Mouse (Mus musculus) heart, embryonic 14.5 days (tissue): Measurements from ENCODE around the gene Adam19. TPM values are rescaled to one million over a fixed set of nuclear protein-coding genes. Genes with fewer than 3 reads are reported as not detected.

ENCODE experiments used
- ATAC-seq: fragments of 200-750 bp; cut with Nextera tagmentation; 2 replicates; pipeline ENCODE4 v1.8.0; 2017; ENCODE audit warnings: low read depth, moderate TSS enrichment; ENCODE audit not compliant: insufficient number of reproducible peaks, insufficient read depth, low FRiP score
- H3K27ac ChIP-seq, 2 experiments: fragments of 200-500 bp in 1 of 2; fragments of 300-500 bp in 1 of 2; sonication (generic) in 1 of 2; replicated peaks in 1 of 2; 2 replicates each; pipeline ENCODE4 v1.5.1; 2012 to 2014; ENCODE audit warnings: low read depth in 2 of 2, low read length in 2 of 2, control low read depth in 1 of 2, mild to moderate bottlenecking in 1 of 2, mixed read lengths in 1 of 2; ENCODE audit not compliant: control insufficient read depth in 1 of 2, insufficient read depth in 1 of 2
- H3K27me3 ChIP-seq: fragments of 300-500 bp; sonication (generic); 2 replicates; pipeline ENCODE4 v1.6.1; 2014; ENCODE audit warnings: mild to moderate bottlenecking, low read length, control low read depth; ENCODE audit not compliant: control insufficient read depth, insufficient read depth
- H3K36me3 ChIP-seq: fragments of 300-500 bp; sonication (generic); 2 replicates; pipeline ENCODE4 v1.6.1; 2014; ENCODE audit warnings: mild to moderate bottlenecking, control low read depth, low read length, mixed read lengths; ENCODE audit not compliant: control insufficient read depth, insufficient read depth
- H3K4me1 ChIP-seq, 2 experiments: fragments of 200-500 bp in 1 of 2; fragments of 300-500 bp in 1 of 2; sonication (generic) in 1 of 2; 2 replicates each; pipeline ENCODE4 v1.6.1; 2012 to 2014; ENCODE audit warnings: low read length in 2 of 2, control low read depth in 1 of 2, mixed read lengths in 1 of 2; ENCODE audit not compliant: control insufficient read depth in 2 of 2, insufficient read depth in 2 of 2
- H3K4me2 ChIP-seq: fragments of 300-500 bp; sonication (generic); 2 replicates; pipeline ENCODE4 v1.6.1; 2014; ENCODE audit warnings: mild to moderate bottlenecking, low read length
- H3K4me3 ChIP-seq, 2 experiments: fragments of 200-500 bp in 1 of 2; fragments of 300-500 bp in 1 of 2; sonication (generic) in 1 of 2; 2 replicates each; pipeline ENCODE4 v1.5.1; 2012 to 2014; ENCODE audit warnings: low read length in 2 of 2, mild to moderate bottlenecking in 2 of 2, control low read depth in 1 of 2, low read depth in 1 of 2, moderate library complexity in 1 of 2; ENCODE audit not compliant: control insufficient read depth in 1 of 2, insufficient read depth in 1 of 2
- H3K9ac ChIP-seq: fragments of 300-500 bp; sonication (generic); 2 replicates; pipeline ENCODE4 v1.6.1; 2014; ENCODE audit warnings: mild to moderate bottlenecking, low read length
- H3K9me3 ChIP-seq: fragments of 300-500 bp; sonication (generic); 2 replicates; pipeline ENCODE4 v1.6.1; 2016; ENCODE audit warnings: low read length, control low read depth; ENCODE audit not compliant: control insufficient read depth
- WGBS: fragments of 180-500 bp; shearing (Covaris S2); extraction: QIAGEN DNeasy Blood & Tissue Kit; methylation state at CpG from one replicate; pipeline ENCODE4 v1.1.7; 2014; 5-methylcytosine and 5-hydroxymethylcytosine counted together
- polyA plus RNA-seq: library from polyadenylated mRNA; unstranded; fragments of >200 nt; fragmentation: Nextera tagmentation; extraction: Ambion mirVana; gene quantifications from 2 replicates; pipeline ENCODE4 v1.2.1, GENCODE M21; 2014

The Adam19 gene
- polyA plus RNA-seq, 1 experiment from 2014 or later, result 22.7 TPM

- peak overlapping the region; percentile 34 to 47; a peak in 3 of 4 replicates for H3K27ac ChIP-seq
- ATAC-seq, result no peak
- no peaks in the 10 kb centered on the region; the same call in 1 of the 2 replicates for H3K9me3 ChIP-seq
- no peak overlapping the region for H3K4me2 ChIP-seq
- peaks cover 21 to 54% of the 10 kb centered on the region in 2 experiments for H3K4me1 ChIP-seq
- no peak overlapping the region for H3K4me3 ChIP-seq
- H3K27me3 ChIP-seq, result no peaks in the 10 kb centered on the region
- WGBS, result 75% methylated on average over 5 of the region's 5 CpGs
- peaks cover 70% of the 10 kb centered on the region for H3K36me3 ChIP-seq
- no peak overlapping the region for H3K9ac ChIP-seq
These were observed 21.5 kb downstream of the Adam19 start for GRCm38 (mm10) chr11:46077304-46077703.

- Histone ChIP-seq H3K36me3 (peaks cover 71% of the 10 kb centered on the region), H3K4me3 (no peak overlapping the region), H3K27ac (peak overlapping the region; percentile 34 to 47; a peak in 3 of 4 replicates), H3K4me2 (no peak overlapping the region), H3K9ac (no peak overlapping the region), H3K4me1 (peaks cover 16 to 50% of the 10 kb centered on the region in 2 experiments), H3K9me3 (no peaks in the 10 kb centered on the region; the same call in 1 of the 2 replicates), H3K27me3 (no peaks in the 10 kb centered on the region)
- peak; percentile 46; the same call in 1 of the 2 replicates for ATAC-seq
- WGBS, result 57% methylated on average over 7 of the region's 7 CpGs
These were observed 22.1 kb downstream of the Adam19 start for GRCm38 (mm10) chr11:46077732-46078375.

DNA sequence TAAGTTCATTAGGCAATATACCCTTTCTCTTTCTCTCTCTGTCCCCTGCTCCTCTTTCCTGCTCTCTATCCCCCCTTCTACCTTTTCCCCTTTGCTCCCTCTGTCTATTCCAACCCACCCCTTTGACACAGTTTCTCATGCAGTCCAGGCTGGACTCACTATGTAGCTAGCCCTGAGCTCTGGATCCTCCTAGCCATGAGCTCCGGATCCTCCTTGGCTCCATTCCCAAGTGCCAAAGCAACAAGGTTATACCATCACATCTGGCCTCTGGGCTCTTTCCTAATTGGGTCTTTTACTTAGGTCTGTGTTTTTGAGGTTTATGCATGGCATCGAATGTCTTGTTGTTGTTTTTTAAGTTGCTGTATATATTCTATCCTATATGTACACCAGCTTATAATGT lies 25.3 kb downstream of the Adam19 start:
- H3K27me3 ChIP-seq, result no peaks in the 10 kb centered on the region
- WGBS, result 81% methylated on average over 2 of the region's 2 CpGs
- peaks cover 28 to 68% of the 10 kb centered on the region in 2 experiments for H3K4me1 ChIP-seq
- H3K4me3 ChIP-seq, result no peak overlapping the region
- no peaks in the 10 kb centered on the region; the same call in 1 of the 2 replicates for H3K9me3 ChIP-seq
- peaks cover 59% of the 10 kb centered on the region for H3K36me3 ChIP-seq
- H3K4me2 ChIP-seq, result no peak overlapping the region
- 0 out of 4 replicates have a peak overlapping the region, but pooled peaks of 1 of the 2 experiments have one; percentile 1 for H3K27ac ChIP-seq
- H3K9ac ChIP-seq, result no peak overlapping the region
- no peak for ATAC-seq

- H3K9me3 ChIP-seq, result no peaks in the 10 kb centered on the region
- no peak overlapping the region for H3K4me2 ChIP-seq
- peak overlapping the region; percentile 28 to 84; a peak in 3 of 4 replicates for H3K27ac ChIP-seq
- no peak for ATAC-seq
- peaks cover 30 to 75% of the 10 kb centered on the region in 2 experiments for H3K4me1 ChIP-seq
- H3K27me3 ChIP-seq, result no peaks in the 10 kb centered on the region
- no peak overlapping the region for H3K4me3 ChIP-seq
- WGBS, result 35% methylated on average over 3 of the region's 3 CpGs
- H3K9ac ChIP-seq, result no peak overlapping the region
- H3K36me3 ChIP-seq, result peaks cover 40% of the 10 kb centered on the region
These were observed 27.6 kb downstream of the Adam19 start for GRCm38 (mm10) chr11:46083405-46083804.

- H3K36me3 ChIP-seq, result peaks cover 35% of the 10 kb centered on the region
- H3K9ac ChIP-seq, result no peak overlapping the region
- peak overlapping the region; percentile 3 to 84 for H3K27ac ChIP-seq
- H3K9me3 ChIP-seq, result no peaks in the 10 kb centered on the region
- no peak for ATAC-seq
- H3K4me1 ChIP-seq, result peaks cover 35 to 78% of the 10 kb centered on the region in 2 experiments
- no peak overlapping the region for H3K4me2 ChIP-seq
- H3K27me3 ChIP-seq, result no peaks in the 10 kb centered on the region
- WGBS, result 39% methylated on average over 11 of the region's 11 CpGs
- no peak overlapping the region for H3K4me3 ChIP-seq
These were observed 28.1 kb downstream of the Adam19 start for GRCm38 (mm10) chr11:46083835-46084444.

- WGBS, result 63% methylated on average over 3 of the region's 3 CpGs
- Histone ChIP-seq H3K4me1 (peaks cover 36 to 84% of the 10 kb centered on the region in 2 experiments), H3K9ac (peak overlapping the region; percentile 42; the same call in 1 of the 2 replicates), H3K27me3 (no peaks in the 10 kb centered on the region), H3K4me3 (no peak overlapping the region), H3K36me3 (peaks cover 31% of the 10 kb centered on the region), H3K4me2 (no peak overlapping the region), H3K9me3 (no peaks in the 10 kb centered on the region), H3K27ac (peak overlapping the region; percentile 3 to 84)
- no peak for ATAC-seq
These were observed 28.8 kb downstream of the Adam19 start for GRCm38 (mm10) chr11:46084568-46084967.

GRCm38 (mm10) chr11:46085398-46086163 lies 29.8 kb downstream of the Adam19 start:
- peaks cover 41 to 91% of the 10 kb centered on the region in 2 experiments for H3K4me1 ChIP-seq
- H3K27ac ChIP-seq, result peak overlapping the region; percentile 69 to 84
- H3K4me3 ChIP-seq, result no peak overlapping the region
- H3K27me3 ChIP-seq, result no peaks in the 10 kb centered on the region
- WGBS, result 64% methylated on average over 10 of the region's 10 CpGs
- H3K36me3 ChIP-seq, result peaks cover 26% of the 10 kb centered on the region
- no peak for ATAC-seq
- H3K9me3 ChIP-seq, result no peaks in the 10 kb centered on the region
- peak overlapping the region; percentile 42; the same call in 1 of the 2 replicates for H3K9ac ChIP-seq
- no peak overlapping the region for H3K4me2 ChIP-seq
